Mouse (Mus musculus) lung, embryonic 14.5 days (tissue): Measurements from ENCODE around the gene Sppl2b. TPM values are rescaled to one million over a fixed set of nuclear protein-coding genes. Genes with fewer than 3 reads are reported as not detected.

Source experiments
- ATAC-seq: fragments of 200-750 bp; cut with Nextera tagmentation; 2 replicates; pipeline ENCODE4 v1.8.0; 2017; ENCODE audit warnings: mild to moderate bottlenecking, moderate TSS enrichment, moderate library complexity; ENCODE audit not compliant: insufficient read depth
- DNase-seq: peaks from one replicate; pipeline ENCODE4 v3.0.0-alpha.2; 2015
- H3K27ac ChIP-seq: fragments of 300-500 bp; sonication (generic); 2 replicates; pipeline ENCODE4 v1.5.1; 2014; ENCODE audit warnings: low read depth, mild to moderate bottlenecking, moderate library complexity
- H3K27me3 ChIP-seq: fragments of 300-500 bp; sonication (generic); 2 replicates; pipeline ENCODE4 v1.6.1; 2014; ENCODE audit warnings: low read length, control low read depth; ENCODE audit not compliant: insufficient read depth
- H3K36me3 ChIP-seq: fragments of 300-500 bp; sonication (generic); 2 replicates; pipeline ENCODE4 v1.6.1; 2014; ENCODE audit warnings: control low read depth; ENCODE audit not compliant: insufficient read depth
- H3K4me1 ChIP-seq: fragments of 300-500 bp; sonication (generic); 2 replicates; pipeline ENCODE4 v1.6.1; 2014; ENCODE audit warnings: antibody characterized with exemption, control low read depth; ENCODE audit not compliant: insufficient read depth
- H3K4me2 ChIP-seq: fragments of 300-500 bp; sonication (generic); 2 replicates; pipeline ENCODE4 v1.6.1; 2014; ENCODE audit warnings: mild to moderate bottlenecking
- H3K4me3 ChIP-seq: fragments of 300-500 bp; sonication (generic); 2 replicates; pipeline ENCODE4 v1.5.1; 2014; ENCODE audit warnings: low read depth, low read length
- H3K9ac ChIP-seq: fragments of 300-500 bp; sonication (generic); 2 replicates; pipeline ENCODE4 v1.6.1; 2014
- H3K9me3 ChIP-seq: fragments of 300-500 bp; sonication (generic); 2 replicates; pipeline ENCODE4 v1.6.1; 2016; ENCODE audit warnings: low read depth, low read length, control low read depth
- CTCF ChIP-seq: IDR thresholded peaks from 2 replicates; pipeline ENCODE4 v1.5.1; 2016; ENCODE audit warnings: antibody characterized with exemption, low read depth
- WGBS: fragments of 180-500 bp; shearing (Covaris S2); extraction: QIAGEN DNeasy Blood & Tissue Kit; methylation state at CpG from one replicate; pipeline ENCODE4 v1.1.7; 2014; 5-methylcytosine and 5-hydroxymethylcytosine counted together
- polyA plus RNA-seq: library from polyadenylated mRNA; unstranded; fragments of >200 nt; fragmentation: Nextera tagmentation; extraction: Ambion mirVana; gene quantifications from 2 replicates; pipeline ENCODE4 v1.2.1, GENCODE M21; 2014

The Sppl2b gene
- polyA plus RNA-seq, 1 experiment from 2014 or later, result 38.7 TPM

DNA sequence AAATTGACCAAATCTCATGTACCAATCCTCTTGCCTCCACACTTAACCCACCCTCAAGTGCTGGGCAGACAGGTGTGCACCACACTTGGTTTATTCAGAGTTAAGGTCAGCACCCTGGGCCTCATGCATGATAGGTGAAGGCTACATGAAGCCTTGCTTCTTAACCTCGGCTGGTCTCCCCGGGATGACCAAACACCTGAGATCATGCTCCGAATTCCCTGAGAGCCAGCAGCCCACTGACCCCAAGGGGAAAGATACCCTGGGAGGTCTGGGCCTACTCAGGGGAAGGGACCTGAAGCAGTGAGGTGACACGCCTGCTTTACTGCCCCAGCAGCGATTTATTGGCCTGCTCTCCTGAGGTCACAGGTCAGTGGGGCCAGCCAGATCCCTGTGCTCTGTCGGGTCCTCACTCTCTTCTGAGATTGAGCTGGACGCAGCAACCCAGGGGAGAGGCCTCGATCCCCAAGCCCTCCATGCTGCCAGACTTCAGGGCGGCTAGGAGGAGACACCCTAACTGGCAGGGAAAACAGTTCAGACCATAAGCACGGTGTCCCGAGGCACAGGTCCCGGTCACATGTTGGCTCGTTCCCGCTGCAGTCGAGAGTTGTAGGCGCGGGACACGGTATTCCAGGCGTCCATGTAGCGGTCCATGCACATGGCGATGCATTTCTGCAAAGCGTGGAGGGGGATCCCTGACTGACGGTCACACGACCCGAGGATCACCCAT, 44.7 kb downstream of the Sppl2b start:
- Histone ChIP-seq H3K27ac (no peak overlapping the region; the same call in 1 of the 2 replicates), H3K9ac (peak overlapping the region; percentile 77), H3K4me1 (peaks cover 8% of the 10 kb centered on the region), H3K27me3 (no peaks in the 10 kb centered on the region), H3K4me3 (peak overlapping the region; percentile 91), H3K9me3 (no peaks in the 10 kb centered on the region), H3K36me3 (peaks cover 47% of the 10 kb centered on the region), H3K4me2 (peak overlapping the region; percentile 80)
- TF ChIP-seq CTCF, result no peak
- DNase-seq (no peak), ATAC-seq (no peak)
- 14% methylated on average over 25 of the region's 25 CpGs for WGBS

- Histone ChIP-seq H3K9me3 (no peaks in the 10 kb centered on the region), H3K4me2 (peak within 1 kb of the TSS; percentile 80), H3K27me3 (no peaks in the 10 kb centered on the region), H3K9ac (peak within 1 kb of the TSS; percentile 77), H3K27ac (peak within 1 kb of the TSS; percentile 73), H3K36me3 (peaks cover 54% of the 10 kb centered on the region), H3K4me3 (peak within 1 kb of the TSS; percentile 91), H3K4me1 (peaks cover 8% of the 10 kb centered on the region)
- WGBS, result under 1% methylated on average over 72 of the region's 72 CpGs
- ATAC-seq (peak; percentile 95), DNase-seq (peak; percentile 100)
- no peak for TF ChIP-seq CTCF
Observed at GRCm38 (mm10) chr10:80900318-80901247, 45.5 kb downstream of the Sppl2b start, which contains the start of gene Timm13. TSS of gene Timm13 (minus strand) at chr10:80900969.

DNA sequence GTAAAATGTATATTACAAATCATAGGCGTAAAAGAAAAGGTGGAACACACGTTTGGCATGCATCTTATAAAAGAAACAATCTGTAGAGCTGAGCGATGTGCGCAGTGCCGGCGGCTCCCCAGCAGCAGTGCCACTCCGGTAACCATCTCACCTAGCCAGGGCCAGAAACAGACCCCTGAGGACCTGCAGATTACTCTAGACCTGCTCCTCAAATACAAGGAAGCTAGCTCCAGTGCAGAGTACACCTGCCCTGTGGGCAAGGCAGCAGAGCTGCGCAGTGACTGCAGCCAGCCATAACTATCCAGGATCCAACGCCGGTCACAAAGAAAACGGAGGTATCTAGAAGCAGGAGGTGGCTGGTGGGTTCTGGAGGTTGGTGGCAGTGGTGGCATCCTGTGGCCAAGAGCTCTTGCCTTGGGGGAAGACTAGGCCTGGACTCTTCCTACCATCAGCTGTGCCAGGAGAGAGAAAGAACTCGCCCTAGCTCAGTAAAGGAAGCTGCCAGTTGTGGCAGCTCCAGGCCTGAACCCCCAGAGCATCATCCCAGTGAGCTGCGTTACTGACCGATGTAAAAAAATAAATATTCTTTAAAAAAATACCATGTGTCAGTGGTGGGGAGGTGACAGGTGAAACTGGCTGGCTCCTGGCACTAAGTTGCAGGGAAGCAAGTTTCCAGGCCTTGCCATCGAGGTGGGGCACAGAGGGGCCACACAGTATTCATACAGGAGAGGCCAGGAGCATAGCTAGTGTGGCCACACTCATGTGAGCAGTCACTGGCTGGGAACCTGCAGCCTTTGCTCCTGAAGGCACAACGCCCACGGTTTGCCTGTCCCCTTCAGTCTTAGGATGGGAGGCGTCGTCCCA, 46.6 kb downstream of the Sppl2b start:
- Histone ChIP-seq H3K27ac (peak overlapping the region; percentile 32; the same call in 1 of the 2 replicates), H3K4me3 (no peak overlapping the region), H3K4me1 (peaks cover 8% of the 10 kb centered on the region), H3K36me3 (peaks cover 65% of the 10 kb centered on the region), H3K27me3 (no peaks in the 10 kb centered on the region), H3K9me3 (no peaks in the 10 kb centered on the region), H3K4me2 (peak overlapping the region; percentile 45), H3K9ac (peak overlapping the region; percentile 20; the same call in 1 of the 2 replicates)
- ATAC-seq, result no peak
- DNase-seq, result peak; percentile 7
- TF ChIP-seq CTCF, result no peak
- 81% methylated on average over 19 of the region's 19 CpGs for WGBS

- DNase-seq (no peak), ATAC-seq (no peak)
- no peaks in the 10 kb centered on the region for H3K27me3 ChIP-seq
- 90% methylated on average over 9 of the region's 9 CpGs for WGBS
- no peaks in the 10 kb centered on the region for H3K9me3 ChIP-seq
- H3K9ac ChIP-seq, result no peak overlapping the region
- H3K36me3 ChIP-seq, result peaks cover 67% of the 10 kb centered on the region
- H3K4me3 ChIP-seq, result no peak overlapping the region
- H3K27ac ChIP-seq, result no peak overlapping the region
- H3K4me1 ChIP-seq, result peaks cover 8% of the 10 kb centered on the region
- TF ChIP-seq CTCF, result no peak
- H3K4me2 ChIP-seq, result no peak overlapping the region
Observed at GRCm38 (mm10) chr10:80902273-80902940, 47.3 kb downstream of the Sppl2b start.

GRCm38 (mm10) chr10:80903282-80903681, 48.2 kb downstream of the Sppl2b start:
- DNase-seq, result no peak
- no peaks in the 10 kb centered on the region for H3K27me3 ChIP-seq
- no peak for TF ChIP-seq CTCF
- no peak overlapping the region for H3K9ac ChIP-seq
- ATAC-seq, result no peak
- peaks cover 3% of the 10 kb centered on the region; the same call in 1 of the 2 replicates for H3K4me1 ChIP-seq
- WGBS, result 92% methylated on average over 10 of the region's 10 CpGs
- peaks cover 75% of the 10 kb centered on the region for H3K36me3 ChIP-seq
- H3K27ac ChIP-seq, result no peak overlapping the region
- no peak overlapping the region for H3K4me3 ChIP-seq
- H3K9me3 ChIP-seq, result no peaks in the 10 kb centered on the region
- H3K4me2 ChIP-seq, result no peak overlapping the region
